Mouse (Mus musculus) liver, adult 2 months (tissue): ENCODE measurements around the gene Dnaaf5. TPM values are rescaled to one million over a fixed set of nuclear protein-coding genes. Genes with fewer than 3 reads are reported as not detected.

Source experiments
- DNase-seq: peaks from one replicate; pipeline ENCODE4 v3.0.0-alpha.2; 2011; ENCODE audit warnings: low read depth, low spot score; ENCODE audit errors: extremely low read depth
- H3K27ac ChIP-seq: fragments of 200-500 bp; replicated peaks from 2 replicates; pipeline ENCODE4 v1.5.1; 2012; ENCODE audit warnings: low read depth, mild to moderate bottlenecking, control low read depth, inconsistent platforms, low read length; ENCODE audit not compliant: insufficient read depth
- H3K27me3 ChIP-seq: fragments of 200-500 bp; 2 replicates; pipeline ENCODE4 v1.6.1; 2012; ENCODE audit warnings: mild to moderate bottlenecking, moderate library complexity, low read length, inconsistent platforms; ENCODE audit not compliant: control insufficient read depth, insufficient read depth
- H3K36me3 ChIP-seq: fragments of 200-500 bp; 2 replicates; pipeline ENCODE4 v1.6.1; 2012; ENCODE audit warnings: low read length, inconsistent platforms; ENCODE audit not compliant: control insufficient read depth, insufficient read depth
- H3K4me1 ChIP-seq: fragments of 200-500 bp; 2 replicates; pipeline ENCODE4 v1.6.1; 2011; ENCODE audit warnings: low read length; ENCODE audit not compliant: control insufficient read depth, insufficient read depth
- H3K4me3 ChIP-seq: fragments of 200-500 bp; 2 replicates; pipeline ENCODE4 v1.5.1; 2011; ENCODE audit warnings: low read depth, mild to moderate bottlenecking, control low read depth, low read length, moderate library complexity; ENCODE audit not compliant: insufficient read depth
- H3K79me2 ChIP-seq: fragments of 200-500 bp; 2 replicates; pipeline ENCODE4 v1.6.1; 2012; ENCODE audit warnings: inconsistent platforms, mild to moderate bottlenecking, low read length, moderate library complexity; ENCODE audit not compliant: control insufficient read depth, insufficient read depth
- H3K9ac ChIP-seq: fragments of 200-500 bp; 2 replicates; pipeline ENCODE4 v1.6.1; 2012; ENCODE audit warnings: low read depth, mild to moderate bottlenecking, control low read depth, inconsistent platforms, low read length
- CTCF ChIP-seq: fragments of 200-500 bp; IDR thresholded peaks from 2 replicates; pipeline ENCODE4 v1.5.1; 2011; ENCODE audit warnings: low read depth, low read length, control low read depth
- POLR2A ChIP-seq: fragments of 200-500 bp; IDR thresholded peaks from 2 replicates; pipeline ENCODE4 v1.6.1; 2011; ENCODE audit warnings: low read length, control low read depth; ENCODE audit not compliant: insufficient read depth; ENCODE audit errors: extremely low read depth
- WGBS: fragments of 180-500 bp; shearing (Covaris S2); methylation state at CpG from one replicate; pipeline ENCODE4 v1.1.7; 2018; 5-methylcytosine and 5-hydroxymethylcytosine counted together
- polyA plus RNA-seq: library from polyadenylated mRNA; depleted of rRNA; stranded (reverse); fragments of >200 nt; gene quantifications from 2 replicates; pipeline ENCODE4 v1.2.3, GENCODE M21; 2012
- total RNA-seq: library from RNA; depleted of rRNA; stranded (reverse); fragments of >200 nt; gene quantifications from 2 replicates; pipeline ENCODE4 v1.2.3, GENCODE M21; 2014

The Dnaaf5 gene
- total and polyA plus RNA-seq, 2 experiments: 2.7 to 8.1 TPM

DNA sequence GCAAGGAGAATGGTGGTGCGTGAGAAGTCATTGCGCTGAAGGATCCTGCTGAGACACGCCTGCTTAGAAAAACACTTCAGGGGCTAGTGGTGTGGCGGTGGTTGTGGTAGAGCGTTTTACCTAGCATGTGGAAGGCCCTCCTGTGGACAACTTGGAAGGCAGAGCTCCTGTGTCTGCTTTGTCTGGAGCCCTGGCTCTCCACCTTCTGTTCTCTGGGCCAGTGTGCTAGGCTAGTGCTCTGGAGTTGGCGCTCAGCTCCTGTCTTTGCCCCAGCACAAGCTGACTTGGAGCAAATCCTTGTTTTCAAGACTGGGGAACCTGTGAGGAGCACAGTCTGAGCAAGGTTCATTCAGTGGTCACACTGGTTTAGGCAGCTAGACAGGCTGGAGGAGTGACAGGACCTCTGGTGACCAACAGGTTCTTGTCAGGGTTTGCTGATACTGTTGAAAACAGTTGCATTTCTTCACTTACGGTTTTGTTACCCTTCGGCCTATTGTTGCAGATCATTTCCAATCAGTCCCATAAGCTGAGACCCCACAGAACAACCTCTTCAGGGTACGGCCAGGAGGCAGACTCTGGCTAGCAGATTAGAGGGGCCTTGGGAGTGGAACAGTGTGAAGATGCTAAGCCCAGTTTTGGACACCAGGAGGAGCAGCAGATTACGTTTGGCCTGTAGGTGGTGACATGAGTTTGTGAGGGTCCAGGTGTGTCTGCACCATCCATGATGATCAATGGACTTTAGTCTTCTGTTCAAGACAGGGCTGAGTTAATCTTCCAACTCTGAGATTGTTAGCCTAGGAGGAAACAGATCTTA is 59.1 kb downstream of the Dnaaf5 start:
- no peak overlapping the region for H3K9ac ChIP-seq
- H3K36me3 ChIP-seq: no peaks in the 10 kb centered on the region; the same call in 1 of the 2 replicates
- H3K4me1 ChIP-seq: no peaks in the 10 kb centered on the region
- TF ChIP-seq POLR2A (no peak), CTCF (peak; percentile 23; the same call in 1 of the 2 replicates)
- H3K27me3 ChIP-seq: no peaks in the 10 kb centered on the region
- H3K27ac ChIP-seq: no peak overlapping the region
- no peak for DNase-seq
- 92% methylated on average over 10 of the region's 10 CpGs for WGBS
- H3K4me3 ChIP-seq: no peak overlapping the region
- peaks cover 26% of the 10 kb centered on the region; the same call in 1 of the 2 replicates for H3K79me2 ChIP-seq

DNA sequence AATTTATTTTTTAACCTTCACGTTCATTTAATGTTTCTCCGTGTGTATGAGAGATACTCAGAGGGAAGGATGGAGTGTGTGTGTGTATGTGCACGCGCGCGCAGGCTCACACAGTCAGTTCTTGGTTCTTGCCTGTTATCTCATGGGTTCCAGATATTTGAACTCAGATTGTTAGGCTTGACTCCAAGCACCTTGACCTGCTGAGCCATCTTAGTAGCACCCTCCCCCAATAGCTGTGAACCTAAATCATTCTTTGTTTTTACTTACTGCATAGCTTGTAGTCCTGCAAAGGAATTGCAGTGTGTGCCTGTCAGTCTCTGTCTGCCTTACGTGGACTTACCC is 59.6 kb downstream of the Dnaaf5 start:
- TF ChIP-seq CTCF (no peak), POLR2A (no peak)
- no peak overlapping the region for H3K4me3 ChIP-seq
- peaks cover 26% of the 10 kb centered on the region; the same call in 1 of the 2 replicates for H3K79me2 ChIP-seq
- no peaks in the 10 kb centered on the region for H3K4me1 ChIP-seq
- no peaks in the 10 kb centered on the region; the same call in 1 of the 2 replicates for H3K36me3 ChIP-seq
- H3K27ac ChIP-seq: no peak overlapping the region
- no peaks in the 10 kb centered on the region for H3K27me3 ChIP-seq
- DNase-seq: no peak
- 95% methylated on average over 7 of the region's 7 CpGs for WGBS
- H3K9ac ChIP-seq: no peak overlapping the region

DNA sequence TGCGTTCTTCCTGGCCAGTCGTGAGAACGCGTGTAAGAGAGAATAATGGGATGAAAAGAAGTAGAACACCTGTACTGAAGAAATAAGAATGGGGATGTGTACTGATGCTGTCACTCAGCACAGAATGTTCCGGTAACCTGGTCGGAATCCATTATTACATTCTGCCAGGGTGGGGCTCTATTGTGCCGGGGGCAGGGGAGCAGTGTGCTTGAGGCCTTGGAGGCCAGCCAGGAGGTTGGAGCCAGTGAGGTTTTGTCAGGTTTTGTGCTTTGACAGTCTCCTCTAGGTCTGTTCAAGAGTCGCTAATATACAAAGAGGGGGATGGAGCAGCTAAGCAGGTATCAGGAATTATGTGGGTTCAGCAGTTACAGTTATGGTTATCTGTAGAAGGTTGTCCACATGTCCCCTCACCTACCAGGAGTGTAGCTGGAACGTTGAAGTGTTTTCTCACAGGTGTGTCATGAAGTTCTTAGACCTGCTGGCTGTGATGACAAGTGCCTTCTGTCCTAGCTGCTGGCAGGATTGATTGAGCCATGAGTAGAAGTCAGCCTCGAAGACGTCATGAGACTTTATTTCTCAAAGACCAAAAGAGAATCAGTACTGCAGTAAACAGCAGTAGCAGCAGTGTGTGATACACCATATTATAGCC is 61.8 kb downstream of the Dnaaf5 start:
- Histone ChIP-seq H3K4me3 (no peak overlapping the region), H3K27me3 (no peaks in the 10 kb centered on the region), H3K27ac (no peak overlapping the region), H3K9ac (no peak overlapping the region), H3K36me3 (peaks cover 6% of the 10 kb centered on the region), H3K79me2 (peaks cover 19% of the 10 kb centered on the region), H3K4me1 (no peaks in the 10 kb centered on the region)
- 94% methylated on average over 11 of the region's 11 CpGs for WGBS
- no peak for TF ChIP-seq CTCF
- no peak for TF ChIP-seq POLR2A
- no peak for DNase-seq

DNA sequence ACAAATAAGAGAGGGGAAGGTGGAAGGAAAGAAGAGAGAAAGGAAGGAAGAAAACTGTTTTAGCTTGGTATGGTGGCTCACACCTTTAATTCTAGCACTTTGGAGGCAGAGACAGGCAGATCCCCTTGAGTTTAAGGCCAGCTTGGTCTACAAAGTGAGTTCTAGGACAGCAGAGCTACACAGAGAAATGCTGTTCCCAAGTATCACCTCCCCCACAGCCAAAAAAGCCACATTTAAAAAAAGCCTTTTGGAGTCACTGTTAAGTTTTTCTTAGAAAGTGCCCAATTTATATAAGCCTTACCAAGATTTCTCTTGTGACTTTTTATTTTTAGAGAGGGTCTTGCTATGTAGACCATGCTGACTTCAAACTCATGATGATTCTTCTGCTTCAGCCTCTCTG is 64.3 kb downstream of the Dnaaf5 start:
- H3K36me3 ChIP-seq: peaks cover 9% of the 10 kb centered on the region
- H3K27me3 ChIP-seq: no peaks in the 10 kb centered on the region
- H3K27ac ChIP-seq: no peak overlapping the region

DNA sequence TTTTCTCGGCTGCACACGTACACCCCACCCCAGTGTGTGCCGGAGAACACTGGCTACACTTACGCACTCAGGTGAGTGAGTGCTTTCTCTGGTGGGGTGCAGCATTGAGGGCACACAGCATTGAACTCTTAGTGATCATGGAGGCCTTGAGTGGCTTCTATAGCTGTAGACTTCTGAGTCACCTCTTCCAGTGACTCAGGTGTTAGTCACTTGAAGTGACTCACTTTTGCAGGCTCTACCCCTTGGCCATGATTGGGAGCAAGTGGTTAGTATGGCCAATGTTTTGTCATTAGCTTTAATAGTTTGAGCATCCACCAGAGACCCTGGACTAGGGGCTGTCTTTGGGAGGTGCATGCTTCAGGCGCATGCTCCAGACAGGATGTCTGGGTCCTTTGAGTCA is 65.2 kb downstream of the Dnaaf5 start:
- WGBS: 98% methylated on average over 5 of the region's 5 CpGs
- no peaks in the 10 kb centered on the region for H3K27me3 ChIP-seq
- no peak overlapping the region for H3K4me3 ChIP-seq
- no peak overlapping the region for H3K27ac ChIP-seq
- H3K79me2 ChIP-seq: peaks cover 11% of the 10 kb centered on the region
- no peak overlapping the region for H3K9ac ChIP-seq
- H3K36me3 ChIP-seq: peaks cover 9% of the 10 kb centered on the region
- TF ChIP-seq CTCF: no peak
- no peak for TF ChIP-seq POLR2A
- no peaks in the 10 kb centered on the region for H3K4me1 ChIP-seq
- no peak for DNase-seq

More for the DNA sequence above, 64.3 kb downstream of the Dnaaf5 start:
- DNase-seq: no peak
- H3K79me2 ChIP-seq: peaks cover 11% of the 10 kb centered on the region
- no peak overlapping the region for H3K4me3 ChIP-seq
- TF ChIP-seq CTCF (no peak), POLR2A (no peak)
- H3K9ac ChIP-seq: no peak overlapping the region
- no peaks in the 10 kb centered on the region for H3K4me1 ChIP-seq

DNA sequence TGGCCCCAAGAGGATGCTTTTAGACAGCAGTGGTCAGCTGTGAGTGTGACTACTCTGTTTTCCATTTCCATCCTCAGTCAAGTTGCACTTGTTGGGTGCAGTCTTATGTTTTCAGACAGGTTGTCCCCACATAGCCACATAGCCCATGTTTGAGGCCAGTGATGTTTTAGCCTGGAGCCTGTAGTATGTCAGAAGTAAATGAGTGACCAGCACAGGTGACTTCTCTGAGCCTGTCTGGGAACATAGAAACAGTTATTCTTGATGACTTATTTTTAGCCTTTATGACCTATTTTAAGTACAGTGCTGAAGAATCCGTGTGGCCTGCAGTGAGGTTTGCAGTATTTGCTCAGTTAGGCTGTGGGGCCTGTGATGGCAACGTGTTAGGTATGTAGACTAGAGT is 66.1 kb downstream of the Dnaaf5 start:
- TF ChIP-seq POLR2A: no peak
- TF ChIP-seq CTCF: no peak
- 90% methylated on average over 2 of the region's 2 CpGs for WGBS
- Histone ChIP-seq H3K79me2 (peaks cover 4% of the 10 kb centered on the region), H3K4me3 (no peak overlapping the region), H3K27ac (no peak overlapping the region), H3K27me3 (no peaks in the 10 kb centered on the region), H3K9ac (no peak overlapping the region), H3K36me3 (peaks cover 9% of the 10 kb centered on the region), H3K4me1 (no peaks in the 10 kb centered on the region)
- DNase-seq: no peak
